Mouse (Mus musculus) adrenal gland, adult (tissue): Measurements from ENCODE around the gene Herc2.

Experiments
- DNase-seq, 2 experiments: peaks; one replicate each; pipeline ENCODE4 v3.0.0; 2022 to 2023; ENCODE audit warnings: low spot score in 1 of 2; ENCODE audit not compliant: inconsistent age in 2 of 2

The Herc2 gene

GRCm38 (mm10) chr7:56066136-56066535 is 16.1 kb downstream of the Herc2 start:
- DNase-seq: peak; percentile 19 to 71

- DNase-seq: no peak
These were observed 16.6 kb downstream of the Herc2 start for GRCm38 (mm10) chr7:56066634-56067033.

- DNase-seq: no peak
These were observed 21.7 kb downstream of the Herc2 start for GRCm38 (mm10) chr7:56071724-56072123.

GRCm38 (mm10) chr7:56083034-56083433 is 33.0 kb downstream of the Herc2 start:
- DNase-seq: no peak

- no peak for DNase-seq
These were observed 39.1 kb downstream of the Herc2 start for GRCm38 (mm10) chr7:56089097-56089496.

- peak in 1 of 2 experiments; percentile 60 for DNase-seq
These were observed 41.4 kb downstream of the Herc2 start for GRCm38 (mm10) chr7:56091445-56091844.

- no peak for DNase-seq
These were observed 52.4 kb downstream of the Herc2 start for GRCm38 (mm10) chr7:56102293-56102847.

- DNase-seq: peak in 1 of 2 experiments; percentile 19
These were observed 63.0 kb downstream of the Herc2 start for GRCm38 (mm10) chr7:56112999-56113398.

- DNase-seq: peak; percentile 82 to 90
These were observed 64.2 kb downstream of the Herc2 start for GRCm38 (mm10) chr7:56114148-56114547.

GRCm38 (mm10) chr7:56120968-56121367 is 71.0 kb downstream of the Herc2 start:
- no peak for DNase-seq

GRCm38 (mm10) chr7:56121425-56121824 is 71.4 kb downstream of the Herc2 start:
- DNase-seq: no peak

GRCm38 (mm10) chr7:56128080-56128479 is 78.1 kb downstream of the Herc2 start:
- no peak for DNase-seq

GRCm38 (mm10) chr7:56129577-56129976 is 79.6 kb downstream of the Herc2 start:
- no peak for DNase-seq

- DNase-seq: no peak
These were observed 81.6 kb downstream of the Herc2 start for GRCm38 (mm10) chr7:56131548-56131947.

GRCm38 (mm10) chr7:56138706-56139105 is 88.7 kb downstream of the Herc2 start:
- peak; percentile 25 to 66 for DNase-seq

- peak in 1 of 2 experiments; percentile 15 for DNase-seq
These were observed 96.4 kb downstream of the Herc2 start for GRCm38 (mm10) chr7:56146424-56146823.

- no peak for DNase-seq
These were observed 98.9 kb downstream of the Herc2 start for GRCm38 (mm10) chr7:56148925-56149324.

GRCm38 (mm10) chr7:56151885-56152676 is 102.1 kb downstream of the Herc2 start:
- DNase-seq: peak in 1 of 2 experiments; percentile 27

GRCm38 (mm10) chr7:56153161-56153560 is 103.2 kb downstream of the Herc2 start:
- DNase-seq: peak in 1 of 2 experiments; percentile 29

- DNase-seq: peak; percentile 28 to 83
These were observed 103.6 kb downstream of the Herc2 start for GRCm38 (mm10) chr7:56153625-56154024.

- DNase-seq: peak; percentile 12 to 31
These were observed 113.3 kb downstream of the Herc2 start for GRCm38 (mm10) chr7:56163316-56163715.

GRCm38 (mm10) chr7:56168713-56169112 is 118.7 kb downstream of the Herc2 start:
- DNase-seq: no peak
